Mouse (Mus musculus) R1 (cell line): ENCODE results near the gene Rims3.

Experiments used
- DNase-seq: peaks from one replicate; pipeline ENCODE4 v3.0.0-alpha.2; 2018; ENCODE audit warnings: low read depth, low spot score

Rims3 gene

DNA sequence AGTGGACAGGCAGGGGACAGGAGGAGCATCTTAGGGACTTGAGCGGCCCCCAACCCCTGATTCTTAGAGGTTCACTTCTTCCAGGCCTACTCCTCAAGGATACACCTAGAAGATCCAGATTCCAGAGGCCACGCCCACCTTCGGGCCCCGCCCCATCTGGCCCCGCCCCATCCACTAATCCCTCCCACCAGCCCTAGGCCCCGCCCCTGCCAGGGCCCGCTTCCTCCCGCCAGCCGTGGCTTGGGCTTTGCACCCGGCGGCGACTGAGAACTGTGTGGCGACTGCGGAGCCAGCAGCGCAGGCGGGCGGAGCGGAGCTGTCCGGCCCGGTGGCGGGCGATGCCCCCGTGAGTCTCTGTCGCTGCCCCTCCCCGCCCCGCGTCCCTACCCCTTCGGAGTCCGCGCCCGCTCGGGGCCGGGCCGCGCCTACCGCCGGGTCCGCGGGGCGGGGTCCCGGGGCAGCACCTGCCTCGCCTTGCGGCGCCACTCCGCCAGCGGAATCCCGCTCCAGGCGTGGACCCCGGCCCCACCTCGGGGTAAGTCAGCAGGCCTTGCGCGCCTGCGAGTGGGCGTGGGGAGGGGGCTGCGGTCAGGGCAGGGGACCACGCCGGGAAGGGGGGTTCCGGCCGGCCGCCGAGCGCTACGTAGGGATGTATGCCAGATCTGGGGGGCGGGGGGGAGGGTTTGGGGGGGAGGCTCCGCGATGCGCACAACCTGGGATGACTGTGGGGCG is at the start of gene Rims3:
Gene Rims3, plus strand, starts transcription at position 229 of the 732 bp plus-strand sequence.
- peak; percentile 78 for DNase-seq

GRCm38 (mm10) chr4:120805816-120806215 is 48.8 kb upstream of the Rims3 start:
- no peak for DNase-seq

DNA sequence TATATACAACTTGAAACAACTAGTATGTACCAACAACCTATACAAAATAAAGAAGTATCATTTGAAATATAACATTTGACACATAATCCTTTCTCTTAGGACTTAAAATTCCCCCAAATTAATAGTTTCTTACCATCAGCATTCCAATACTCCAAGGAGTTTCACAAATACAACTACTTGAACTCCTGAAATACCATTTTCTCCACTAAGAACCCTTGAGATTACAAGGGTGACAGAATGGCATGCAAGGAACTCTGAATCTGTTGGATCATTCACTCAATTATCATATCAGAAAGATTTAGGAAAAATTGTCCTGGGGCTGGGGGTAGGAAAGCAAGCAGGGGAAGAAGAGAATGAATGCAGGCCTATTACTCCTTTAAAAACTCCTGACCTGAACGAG is 40.9 kb upstream of the Rims3 start:
- no peak for DNase-seq

DNA sequence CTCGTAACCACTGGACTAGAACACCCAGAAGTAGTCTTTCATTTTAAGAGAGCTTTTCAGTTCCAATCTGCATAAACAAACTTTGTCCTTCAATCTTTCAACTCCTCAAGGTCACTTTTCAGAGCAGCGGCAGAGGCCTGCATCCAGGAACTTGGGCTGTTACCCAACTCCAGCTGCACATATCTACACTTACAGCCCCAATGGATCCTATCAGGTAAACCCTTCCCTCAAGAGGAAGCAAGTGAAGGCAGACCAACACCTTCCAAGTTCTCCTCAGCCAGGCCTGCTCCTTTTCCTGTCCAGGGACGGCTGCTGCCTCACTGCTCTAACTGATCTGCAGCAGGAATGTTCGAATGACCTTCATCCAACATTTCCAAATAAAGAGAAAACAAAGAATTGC is 40.4 kb upstream of the Rims3 start:
- peak; percentile 60 for DNase-seq

- DNase-seq = no peak
These were observed 39.5 kb upstream of the Rims3 start for GRCm38 (mm10) chr4:120815163-120815562.

DNA sequence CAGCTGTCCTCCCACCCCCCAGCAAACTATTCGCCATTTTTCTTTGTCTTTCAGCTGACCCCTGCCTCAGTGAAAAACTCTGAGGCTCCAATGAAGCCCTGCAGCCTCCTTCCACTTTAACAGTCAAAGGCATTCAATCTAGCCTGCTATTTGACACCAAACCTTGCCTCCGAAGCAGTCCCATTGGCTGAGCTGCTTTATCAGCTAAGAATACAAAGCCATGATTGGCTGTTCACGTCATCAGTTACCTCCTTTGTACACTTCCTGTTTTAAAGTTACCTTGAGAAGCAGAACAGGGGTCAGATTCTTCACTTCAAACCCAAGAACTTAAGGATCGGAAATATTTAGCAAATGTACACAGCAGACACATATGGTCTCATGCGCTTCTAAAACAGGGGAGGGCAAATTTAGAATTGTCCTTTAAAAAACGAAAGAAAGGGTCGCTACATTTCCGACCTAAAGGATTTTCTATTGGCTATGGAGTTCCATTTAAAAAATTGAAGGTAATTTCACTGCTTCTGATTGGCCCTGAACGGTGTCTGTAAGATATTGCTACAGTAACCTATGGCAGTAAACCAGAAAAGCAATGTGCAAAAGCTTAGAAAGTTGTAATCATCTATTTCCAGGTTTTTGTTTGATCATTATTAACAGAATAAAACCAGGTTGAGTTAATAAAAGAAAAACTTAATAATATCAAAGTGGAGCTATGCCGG is 38.8 kb upstream of the Rims3 start:
- peak; percentile 97 for DNase-seq

DNA sequence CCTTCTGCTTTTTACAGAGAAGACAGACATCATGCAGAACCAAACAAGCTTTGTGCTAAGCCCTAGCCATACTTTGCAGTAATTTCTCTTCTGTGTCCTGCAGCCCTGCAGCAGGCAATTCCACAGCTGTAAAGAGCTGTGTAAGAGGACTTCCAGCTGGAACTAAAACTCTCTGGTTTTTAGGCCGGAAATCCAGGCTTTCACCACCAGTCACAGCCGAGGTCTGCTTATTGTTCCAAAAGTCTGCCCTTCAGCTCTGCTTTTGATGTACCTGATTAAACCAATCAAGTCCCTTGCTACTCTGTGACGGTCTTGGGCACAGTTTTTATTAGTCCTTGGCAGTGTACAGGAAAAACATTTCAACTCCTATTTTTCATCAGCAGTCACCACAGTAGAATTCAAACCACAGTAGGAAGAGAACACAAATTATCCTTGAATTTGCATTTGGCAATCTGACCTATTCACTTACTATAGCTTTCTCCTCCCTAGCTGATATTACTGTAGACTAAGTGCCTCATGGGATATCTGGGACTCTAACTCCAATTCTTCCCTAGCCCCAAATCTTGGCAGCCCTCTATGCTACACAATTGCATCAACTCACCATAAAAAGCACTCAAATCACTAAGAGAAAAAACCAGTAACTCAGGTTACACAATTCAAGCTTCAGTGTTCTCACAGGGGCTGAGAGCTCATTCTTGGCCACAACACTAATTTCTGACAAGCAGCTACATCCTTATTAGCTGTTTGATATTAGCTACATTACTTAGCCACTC is 37.4 kb upstream of the Rims3 start:
- DNase-seq = peak; percentile 9

- no peak for DNase-seq
These were observed 36.7 kb upstream of the Rims3 start for GRCm38 (mm10) chr4:120817951-120818350.

- DNase-seq = no peak
These were observed 35.3 kb upstream of the Rims3 start for GRCm38 (mm10) chr4:120819296-120819695.

DNA sequence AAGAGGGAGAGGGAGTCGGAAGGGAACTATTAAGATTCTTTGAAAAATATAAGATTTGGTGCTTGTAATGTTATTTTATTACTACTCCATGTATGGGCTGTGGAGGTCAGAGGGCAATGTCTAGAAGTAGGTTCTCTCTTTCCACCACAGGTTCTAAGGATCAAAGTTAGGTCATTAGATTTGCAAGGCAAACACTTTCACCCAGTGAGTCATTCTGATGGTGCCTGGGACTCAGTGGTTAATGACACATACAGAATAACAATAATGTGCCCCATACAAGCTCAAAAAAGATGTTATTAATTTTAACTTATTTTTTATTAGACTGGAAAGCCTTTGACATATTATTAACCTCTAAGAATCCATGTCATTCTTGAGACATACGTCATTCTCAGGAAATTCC is 34.7 kb upstream of the Rims3 start:
- no peak for DNase-seq

- no peak for DNase-seq
These were observed 32.3 kb upstream of the Rims3 start for GRCm38 (mm10) chr4:120822191-120822911.

GRCm38 (mm10) chr4:120825100-120825553 is 29.5 kb upstream of the Rims3 start:
- DNase-seq = peak; percentile 88

DNA sequence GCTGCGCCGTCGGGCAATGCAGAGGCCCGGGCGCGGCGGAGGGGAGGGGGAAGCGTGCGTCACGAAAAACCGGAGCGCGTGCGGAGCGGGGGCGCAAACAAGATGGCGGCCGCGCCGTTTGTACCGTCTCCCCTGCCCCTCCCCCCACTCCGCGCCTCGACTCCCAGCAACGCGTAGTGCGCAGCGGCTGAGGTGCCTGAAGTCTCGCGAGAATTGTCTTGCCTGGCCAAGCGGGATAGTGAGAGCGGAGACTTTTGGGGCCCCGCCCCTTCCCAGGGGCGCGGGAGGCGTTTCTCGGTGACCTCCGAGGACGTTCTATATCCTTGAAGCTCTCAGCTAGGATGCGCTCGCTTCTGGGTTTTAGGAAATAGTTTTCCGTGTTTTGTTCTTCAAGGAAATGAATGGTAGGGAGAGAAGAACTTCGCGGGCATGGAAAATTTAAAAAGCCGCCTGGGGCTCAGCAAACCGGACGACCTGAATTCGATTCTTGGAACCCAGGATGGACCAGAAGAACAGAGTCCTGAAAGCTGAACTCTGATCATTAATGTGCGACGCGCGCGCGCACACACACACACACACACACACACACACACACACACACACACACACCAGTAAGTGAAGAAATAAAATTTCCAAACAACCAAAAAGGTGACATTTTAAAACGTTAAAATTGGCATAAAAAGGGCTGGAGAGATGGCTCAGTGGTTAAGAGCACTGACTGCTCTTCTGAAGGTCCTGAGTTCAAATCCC is 28.9 kb upstream of the Rims3 start:
- peak; percentile 98 for DNase-seq

DNA sequence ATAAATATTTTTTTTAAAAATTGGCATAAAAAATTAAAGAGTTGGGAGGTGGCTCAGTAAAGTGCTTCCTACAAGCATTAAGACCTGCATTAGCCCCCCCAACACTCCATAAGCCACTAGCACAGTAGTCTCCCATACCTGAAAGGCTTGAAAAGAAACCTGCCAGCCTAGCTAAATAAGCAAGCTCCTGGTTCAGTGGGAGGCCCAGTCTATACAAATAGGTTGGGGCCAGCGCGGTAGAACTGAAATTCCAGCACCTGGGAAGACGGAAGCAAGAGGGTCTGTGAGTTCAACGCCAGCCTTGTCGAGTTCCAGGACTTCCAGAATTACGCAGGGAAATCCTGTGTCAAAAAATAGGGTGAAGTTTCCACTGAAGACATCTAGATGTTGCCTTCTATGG is 28.2 kb upstream of the Rims3 start:
- peak; percentile 37 for DNase-seq

GRCm38 (mm10) chr4:120830767-120831166 is 23.8 kb upstream of the Rims3 start:
- no peak for DNase-seq

DNA sequence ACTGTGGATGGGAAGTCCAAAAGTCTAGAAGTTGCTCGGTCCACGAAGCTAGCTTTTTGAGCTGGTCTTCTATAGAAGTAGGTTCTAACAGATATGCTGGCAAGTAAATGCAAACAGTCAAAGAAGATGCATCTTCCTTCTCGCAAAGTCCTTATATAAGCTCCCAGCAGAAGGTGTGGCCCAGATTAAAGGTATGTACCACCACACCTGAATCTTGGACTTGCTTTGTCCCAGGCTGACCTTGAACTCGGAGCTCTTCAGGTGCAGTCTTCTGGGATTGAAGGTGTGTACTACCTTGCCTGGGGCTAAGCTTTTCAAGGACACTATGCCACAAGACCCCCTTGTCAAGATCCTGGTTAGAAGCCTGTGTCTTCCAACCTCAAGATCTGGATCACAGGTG is 23.1 kb upstream of the Rims3 start, which contains the start of gene Nfyc:
Gene Nfyc, minus strand, starts transcription at position 101 of the 400 bp plus-strand sequence.
- peak; percentile 43 for DNase-seq

DNA sequence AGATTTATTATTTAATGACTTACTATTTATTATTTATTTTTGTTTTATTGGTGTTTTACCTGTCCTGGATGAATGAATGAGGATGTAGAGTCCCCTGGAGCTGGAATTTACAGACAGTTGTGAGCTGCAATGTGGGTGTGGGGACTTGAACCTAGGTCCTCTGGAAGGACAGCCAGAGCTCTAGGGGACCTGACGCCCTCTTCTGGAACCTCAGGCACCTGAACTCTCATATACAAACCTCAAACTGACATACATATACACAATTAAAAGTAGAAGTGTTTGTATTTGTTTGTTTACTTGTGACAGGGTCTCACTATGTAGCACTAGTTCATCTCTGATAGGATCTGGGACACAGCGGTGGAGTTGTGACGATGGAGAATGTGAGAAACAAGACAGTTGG is 13.3 kb upstream of the Rims3 start:
- no peak for DNase-seq

GRCm38 (mm10) chr4:120844423-120845082 is 10.1 kb upstream of the Rims3 start:
- DNase-seq = no peak

DNA sequence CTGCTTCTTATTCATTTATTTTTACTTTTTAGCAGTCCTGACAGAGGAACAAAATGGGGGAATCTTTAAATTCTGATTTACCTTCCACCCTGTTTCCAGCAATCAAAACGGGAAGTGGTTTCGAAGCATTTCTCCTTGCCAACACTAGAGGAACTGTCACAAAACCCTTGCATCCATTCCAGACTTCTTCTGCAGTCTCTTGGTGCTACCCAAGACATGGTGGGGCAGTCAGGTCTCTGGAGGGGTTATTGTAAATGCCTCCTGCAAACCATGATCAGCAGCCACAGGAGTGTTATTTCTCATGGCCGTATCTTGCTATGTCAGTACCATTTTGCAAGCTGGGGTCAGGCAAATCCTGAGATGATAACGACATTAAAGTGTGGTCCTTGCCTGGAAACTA is 9.5 kb upstream of the Rims3 start:
- no peak for DNase-seq

DNA sequence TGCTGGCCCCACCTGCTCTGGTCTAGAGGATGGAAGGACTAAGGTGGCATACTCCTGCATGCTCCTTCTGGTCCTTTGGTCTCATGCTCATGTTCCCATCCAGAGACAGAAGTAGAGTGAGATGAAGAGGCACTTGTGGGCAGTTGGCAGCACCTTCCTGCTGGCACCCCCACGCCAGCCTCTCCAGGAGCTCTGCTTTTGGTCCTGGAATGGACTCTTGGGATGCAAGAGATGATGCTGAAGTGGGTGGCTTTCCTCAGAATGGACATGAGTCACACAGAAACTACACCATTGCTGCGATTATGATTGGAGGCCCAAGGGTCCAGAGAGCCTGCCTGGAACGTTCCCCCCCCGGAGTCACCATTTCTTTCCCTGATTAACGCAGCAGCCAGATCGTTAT is 5.7 kb upstream of the Rims3 start:
- no peak for DNase-seq
